Mouse (Mus musculus) heart, embryonic 14.5 days (tissue): ENCODE data around the gene Armh3. TPM values are rescaled to one million over a fixed set of nuclear protein-coding genes. Genes with fewer than 3 reads are reported as not detected.

Experiments
- ATAC-seq: fragments of 200-750 bp; cut with Nextera tagmentation; 2 replicates; pipeline ENCODE4 v1.8.0; 2017; ENCODE audit warnings: low read depth, moderate TSS enrichment; ENCODE audit not compliant: insufficient number of reproducible peaks, insufficient read depth, low FRiP score
- H3K27ac ChIP-seq, 2 experiments: fragments of 200-500 bp in 1 of 2; fragments of 300-500 bp in 1 of 2; sonication (generic) in 1 of 2; replicated peaks in 1 of 2; 2 replicates each; pipeline ENCODE4 v1.5.1; 2012 to 2014; ENCODE audit warnings: low read depth in 2 of 2, low read length in 2 of 2, control low read depth in 1 of 2, mild to moderate bottlenecking in 1 of 2, mixed read lengths in 1 of 2; ENCODE audit not compliant: control insufficient read depth in 1 of 2, insufficient read depth in 1 of 2
- H3K27me3 ChIP-seq: fragments of 300-500 bp; sonication (generic); 2 replicates; pipeline ENCODE4 v1.6.1; 2014; ENCODE audit warnings: mild to moderate bottlenecking, low read length, control low read depth; ENCODE audit not compliant: control insufficient read depth, insufficient read depth
- H3K36me3 ChIP-seq: fragments of 300-500 bp; sonication (generic); 2 replicates; pipeline ENCODE4 v1.6.1; 2014; ENCODE audit warnings: mild to moderate bottlenecking, control low read depth, low read length, mixed read lengths; ENCODE audit not compliant: control insufficient read depth, insufficient read depth
- H3K4me1 ChIP-seq, 2 experiments: fragments of 200-500 bp in 1 of 2; fragments of 300-500 bp in 1 of 2; sonication (generic) in 1 of 2; 2 replicates each; pipeline ENCODE4 v1.6.1; 2012 to 2014; ENCODE audit warnings: low read length in 2 of 2, control low read depth in 1 of 2, mixed read lengths in 1 of 2; ENCODE audit not compliant: control insufficient read depth in 2 of 2, insufficient read depth in 2 of 2
- H3K4me2 ChIP-seq: fragments of 300-500 bp; sonication (generic); 2 replicates; pipeline ENCODE4 v1.6.1; 2014; ENCODE audit warnings: mild to moderate bottlenecking, low read length
- H3K4me3 ChIP-seq, 2 experiments: fragments of 200-500 bp in 1 of 2; fragments of 300-500 bp in 1 of 2; sonication (generic) in 1 of 2; 2 replicates each; pipeline ENCODE4 v1.5.1; 2012 to 2014; ENCODE audit warnings: low read length in 2 of 2, mild to moderate bottlenecking in 2 of 2, control low read depth in 1 of 2, low read depth in 1 of 2, moderate library complexity in 1 of 2; ENCODE audit not compliant: control insufficient read depth in 1 of 2, insufficient read depth in 1 of 2
- H3K9ac ChIP-seq: fragments of 300-500 bp; sonication (generic); 2 replicates; pipeline ENCODE4 v1.6.1; 2014; ENCODE audit warnings: mild to moderate bottlenecking, low read length
- H3K9me3 ChIP-seq: fragments of 300-500 bp; sonication (generic); 2 replicates; pipeline ENCODE4 v1.6.1; 2016; ENCODE audit warnings: low read length, control low read depth; ENCODE audit not compliant: control insufficient read depth
- WGBS: fragments of 180-500 bp; shearing (Covaris S2); extraction: QIAGEN DNeasy Blood & Tissue Kit; methylation state at CpG from one replicate; pipeline ENCODE4 v1.1.7; 2014; 5-methylcytosine and 5-hydroxymethylcytosine counted together
- polyA plus RNA-seq: library from polyadenylated mRNA; unstranded; fragments of >200 nt; fragmentation: Nextera tagmentation; extraction: Ambion mirVana; gene quantifications from 2 replicates; pipeline ENCODE4 v1.2.1, GENCODE M21; 2014

Armh3 gene
- polyA plus RNA-seq, 1 experiment from 2014 or later, result 14.1 TPM

DNA sequence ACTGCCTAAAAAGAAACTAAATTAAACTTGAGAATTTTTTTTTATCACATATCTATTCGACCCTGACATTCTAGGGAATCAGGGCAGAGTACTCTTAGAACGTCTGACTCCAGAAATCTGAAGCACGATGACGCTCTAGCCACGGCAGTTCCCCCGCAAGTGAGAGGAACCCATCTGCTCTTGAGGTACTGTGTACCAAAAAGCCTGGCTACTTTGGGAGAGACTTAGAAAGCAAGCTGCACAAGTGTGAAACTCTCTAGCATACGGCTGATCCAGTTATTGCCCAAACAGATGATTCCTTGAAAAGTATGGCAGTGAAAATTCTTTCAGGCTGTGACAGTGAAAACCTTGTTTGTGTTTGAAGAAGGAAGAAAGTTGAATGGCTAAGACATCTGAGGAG, 41.6 kb downstream of the Armh3 start:
- peaks cover 59% of the 10 kb centered on the region for H3K36me3 ChIP-seq

DNA sequence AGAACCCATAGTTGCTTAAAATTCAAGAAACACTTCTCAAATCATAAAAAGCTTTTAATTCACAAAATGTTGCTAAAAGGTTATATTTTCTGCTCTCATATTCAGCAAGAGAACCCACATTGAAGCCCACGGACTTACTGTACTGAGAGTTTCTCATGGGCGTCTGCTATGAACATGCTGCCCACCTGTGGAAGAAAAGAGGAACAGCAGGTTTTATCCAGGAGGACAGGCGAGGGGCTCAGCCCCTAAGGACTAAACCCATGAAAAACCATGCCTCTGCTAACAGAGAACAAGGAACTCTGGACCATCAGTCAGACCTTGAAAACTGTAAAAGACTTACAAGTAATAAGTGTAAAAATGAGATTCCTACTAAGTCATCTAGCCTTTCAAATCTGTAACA, 45.0 kb downstream of the Armh3 start:
- peaks cover 60% of the 10 kb centered on the region for H3K36me3 ChIP-seq
- no peaks in the 10 kb centered on the region for H3K4me1 ChIP-seq
- H3K9ac ChIP-seq, result no peak overlapping the region
- no peak for ATAC-seq
- H3K27me3 ChIP-seq, result no peaks in the 10 kb centered on the region
- no peak overlapping the region for H3K27ac ChIP-seq
- H3K9me3 ChIP-seq, result no peaks in the 10 kb centered on the region
- H3K4me2 ChIP-seq, result no peak overlapping the region
- no peak overlapping the region for H3K4me3 ChIP-seq
- 8% methylated on average over 3 of the region's 3 CpGs for WGBS

More for the DNA sequence above, 41.6 kb downstream of the Armh3 start:
- H3K9ac ChIP-seq, result no peak overlapping the region
- H3K9me3 ChIP-seq, result no peaks in the 10 kb centered on the region
- no peaks in the 10 kb centered on the region for H3K4me1 ChIP-seq
- no peak overlapping the region for H3K27ac ChIP-seq
- WGBS, result 86% methylated on average over 7 of the region's 7 CpGs
- ATAC-seq, result no peak
- no peaks in the 10 kb centered on the region for H3K27me3 ChIP-seq
- no peak overlapping the region for H3K4me2 ChIP-seq
- no peak overlapping the region for H3K4me3 ChIP-seq

DNA sequence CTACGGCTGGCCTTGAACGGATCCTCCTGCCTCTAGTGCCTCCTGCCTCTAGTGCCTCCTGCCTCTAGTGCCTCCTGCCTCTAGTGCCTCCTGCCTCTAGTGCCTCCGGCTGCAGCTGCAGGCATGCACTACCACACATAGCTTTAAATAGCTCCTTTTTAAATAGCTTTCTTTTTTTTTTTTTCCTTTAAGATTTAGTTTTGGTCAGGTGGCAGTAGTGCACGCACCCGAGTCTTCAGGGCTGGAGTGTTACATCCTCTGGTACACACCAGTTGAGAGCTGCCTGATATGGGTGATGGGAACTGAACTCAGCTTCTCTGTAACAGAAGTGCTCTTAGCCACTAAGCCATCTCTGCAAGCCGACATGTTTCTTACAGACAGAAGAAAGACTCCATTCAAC, 49.1 kb downstream of the Armh3 start:
- no peak overlapping the region for H3K9ac ChIP-seq
- 61% methylated on average over 6 of the region's 6 CpGs for WGBS
- peaks cover 62% of the 10 kb centered on the region for H3K36me3 ChIP-seq
- no peak overlapping the region for H3K4me2 ChIP-seq
- no peaks in the 10 kb centered on the region for H3K9me3 ChIP-seq
- H3K4me3 ChIP-seq, result no peak overlapping the region
- H3K4me1 ChIP-seq, result no peaks in the 10 kb centered on the region
- no peak for ATAC-seq
- H3K27ac ChIP-seq, result no peak overlapping the region
- no peaks in the 10 kb centered on the region for H3K27me3 ChIP-seq

DNA sequence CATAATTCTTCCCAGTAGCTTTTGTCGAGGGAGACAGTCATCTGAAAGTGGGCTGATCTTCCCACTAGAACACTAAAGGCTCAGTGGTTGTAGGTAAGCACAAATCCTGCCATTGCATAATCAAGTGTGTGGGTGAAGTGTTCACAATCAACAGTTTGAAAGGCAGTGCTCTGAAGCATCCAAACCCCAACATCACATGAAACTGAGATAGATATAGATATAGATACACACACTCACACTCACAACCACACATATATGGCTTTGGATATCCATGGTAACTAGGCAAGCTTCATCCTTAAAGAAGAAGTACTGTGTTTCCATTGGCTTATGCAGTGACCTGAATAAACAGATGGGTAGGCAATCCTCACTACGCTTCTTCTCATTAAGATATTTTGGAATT, 50.5 kb downstream of the Armh3 start:
- WGBS, result 94% methylated on average over 2 of the region's 2 CpGs
- H3K4me3 ChIP-seq, result no peak overlapping the region
- no peaks in the 10 kb centered on the region for H3K9me3 ChIP-seq
- H3K27ac ChIP-seq, result no peak overlapping the region
- peaks cover 66% of the 10 kb centered on the region for H3K36me3 ChIP-seq
- no peaks in the 10 kb centered on the region for H3K27me3 ChIP-seq
- no peaks in the 10 kb centered on the region for H3K4me1 ChIP-seq
- no peak overlapping the region for H3K9ac ChIP-seq
- ATAC-seq, result no peak
- no peak overlapping the region for H3K4me2 ChIP-seq

DNA sequence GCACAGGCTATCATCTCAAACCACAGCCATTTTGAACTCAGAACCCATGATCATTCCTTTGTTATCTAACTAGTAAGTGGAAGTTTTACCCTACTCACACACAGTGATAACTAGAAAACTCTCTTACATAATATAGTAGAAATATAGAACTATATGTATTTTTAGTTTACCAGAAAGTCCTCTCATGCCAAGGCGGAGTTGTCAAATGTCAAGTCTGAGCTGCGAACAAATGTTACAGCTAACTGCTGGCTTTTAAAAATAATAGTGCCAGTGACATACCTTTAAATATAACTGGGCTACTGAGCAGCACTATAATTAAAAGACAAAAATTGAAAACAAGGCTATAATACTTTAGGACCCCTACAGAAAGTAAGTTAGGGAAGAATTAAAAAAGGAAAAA, 51.0 kb downstream of the Armh3 start:
- H3K27me3 ChIP-seq, result no peaks in the 10 kb centered on the region
- no peak overlapping the region for H3K27ac ChIP-seq
- H3K4me2 ChIP-seq, result no peak overlapping the region
- WGBS, result 87% methylated on average over 2 of the region's 2 CpGs
- no peak overlapping the region for H3K4me3 ChIP-seq
- H3K4me1 ChIP-seq, result no peaks in the 10 kb centered on the region
- ATAC-seq, result no peak
- no peak overlapping the region for H3K9ac ChIP-seq
- peaks cover 61% of the 10 kb centered on the region for H3K36me3 ChIP-seq
- no peaks in the 10 kb centered on the region for H3K9me3 ChIP-seq

DNA sequence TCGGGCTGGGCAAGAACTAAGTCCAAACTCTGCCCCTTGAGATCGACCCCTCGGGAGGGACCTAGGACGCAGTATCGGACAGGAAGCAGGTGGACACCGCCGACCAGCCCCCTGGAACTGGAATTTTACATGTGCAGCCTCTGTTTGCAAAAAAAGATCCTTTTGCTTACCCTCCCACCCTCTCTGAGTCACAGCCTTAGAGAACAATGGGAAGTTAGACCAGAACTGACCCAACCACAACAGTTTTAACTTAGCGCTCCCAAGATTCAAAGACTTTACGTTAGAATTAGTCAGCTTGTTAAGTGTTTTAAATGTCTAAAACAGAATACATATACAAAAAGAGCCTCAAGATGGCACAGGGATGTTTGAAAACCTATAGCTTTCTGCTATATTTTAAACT, 51.7 kb downstream of the Armh3 start:
- H3K36me3 ChIP-seq, result peaks cover 62% of the 10 kb centered on the region
- no peaks in the 10 kb centered on the region for H3K27me3 ChIP-seq
- no peak for ATAC-seq
- no peaks in the 10 kb centered on the region for H3K4me1 ChIP-seq
- no peak overlapping the region for H3K9ac ChIP-seq
- H3K9me3 ChIP-seq, result no peaks in the 10 kb centered on the region
- H3K4me2 ChIP-seq, result no peak overlapping the region
- WGBS, result 87% methylated on average over 9 of the region's 9 CpGs
- no peak overlapping the region for H3K4me3 ChIP-seq
- no peak overlapping the region for H3K27ac ChIP-seq

DNA sequence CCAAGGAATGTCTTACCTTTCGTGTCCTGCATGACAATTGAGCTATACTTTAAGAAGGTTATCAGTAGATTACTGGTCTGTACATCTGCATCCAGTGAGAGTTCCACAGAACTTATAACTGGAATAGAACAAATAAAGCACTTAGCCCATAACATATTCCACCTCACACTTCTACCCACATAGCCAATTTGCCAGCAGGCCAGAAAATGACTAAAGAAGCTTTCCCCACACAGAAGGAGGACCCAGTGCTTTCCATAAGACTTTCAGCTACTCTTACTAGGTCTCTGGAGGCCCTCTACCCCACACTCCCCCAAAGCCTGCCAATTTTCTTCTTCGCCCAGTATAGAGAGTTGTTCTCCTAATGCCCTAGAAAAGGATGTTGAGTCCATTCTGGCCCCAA, 52.3 kb downstream of the Armh3 start:
- Histone ChIP-seq H3K9me3 (no peaks in the 10 kb centered on the region), H3K4me3 (no peak overlapping the region), H3K9ac (no peak overlapping the region), H3K27ac (no peak overlapping the region), H3K4me1 (no peaks in the 10 kb centered on the region), H3K4me2 (no peak overlapping the region), H3K27me3 (no peaks in the 10 kb centered on the region), H3K36me3 (peaks cover 58% of the 10 kb centered on the region)
- 82% methylated on average over 2 of the region's 2 CpGs for WGBS
- ATAC-seq, result no peak

DNA sequence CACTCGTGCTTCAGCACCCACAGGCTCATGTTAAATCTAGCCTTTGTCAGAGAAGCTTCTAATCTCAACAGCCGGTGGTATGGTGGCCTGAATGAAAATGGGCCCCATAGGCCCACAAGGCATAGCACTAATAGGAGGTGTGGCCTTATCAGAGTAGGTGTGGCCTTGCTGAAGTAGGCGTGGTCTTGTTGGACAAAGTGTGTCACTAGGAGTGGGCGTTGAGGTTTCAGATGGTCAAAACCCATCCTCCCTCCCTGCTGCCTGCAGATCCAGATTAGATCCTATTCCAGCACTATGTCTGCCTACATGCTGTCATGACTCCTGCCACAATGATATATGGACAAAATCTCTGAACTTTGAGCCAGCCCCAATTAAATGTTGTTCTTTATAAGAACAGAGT, 54.5 kb downstream of the Armh3 start:
- Histone ChIP-seq H3K4me2 (no peak overlapping the region), H3K36me3 (peaks cover 55% of the 10 kb centered on the region), H3K9ac (no peak overlapping the region), H3K4me3 (no peak overlapping the region), H3K4me1 (no peaks in the 10 kb centered on the region), H3K27me3 (no peaks in the 10 kb centered on the region), H3K9me3 (no peaks in the 10 kb centered on the region), H3K27ac (no peak overlapping the region)
- ATAC-seq, result no peak
- 81% methylated on average over 4 of the region's 4 CpGs for WGBS
